Mouse (Mus musculus) thymus, postnatal 4 days (tissue): Measurements from ENCODE around the gene Hsd3b6.
"Not testable (repeated sequence)": the region's sequence is repeated elsewhere in the genome, so short reads cannot be mapped to it uniquely, and the experiment has no call there.

Experiments used
- DNase-seq: peaks from one replicate; pipeline ENCODE4 v3.0.0; 2021

Gene Hsd3b6

GRCm38 (mm10) chr3:98814101-98814670, at the start of gene Hsd3b6:
Gene Hsd3b6, minus strand, starts transcription at chr3:98814443.
- no peak for DNase-seq

- DNase-seq = no peak
Measured at GRCm38 (mm10) chr3:98862800-98863199, 48.6 kb upstream of the Hsd3b6 start.

GRCm38 (mm10) chr3:98859576-98859975, 45.3 kb upstream of the Hsd3b6 start, which contains the start of gene Hsd3b1:
Gene Hsd3b1, minus strand, starts transcription at chr3:98859794.
- no peak for DNase-seq

- no peak for DNase-seq
Measured at GRCm38 (mm10) chr3:98858051-98858450, 43.8 kb upstream of the Hsd3b6 start.

GRCm38 (mm10) chr3:98856892-98857291, 42.6 kb upstream of the Hsd3b6 start:
- DNase-seq = no peak

- DNase-seq = no peak
Measured at GRCm38 (mm10) chr3:98855160-98855559, 40.9 kb upstream of the Hsd3b6 start.

GRCm38 (mm10) chr3:98853685-98854084, 39.4 kb upstream of the Hsd3b6 start:
- DNase-seq = no peak

GRCm38 (mm10) chr3:98853051-98853450, 38.8 kb upstream of the Hsd3b6 start:
- no peak for DNase-seq

- DNase-seq = no peak
Measured at GRCm38 (mm10) chr3:98852631-98853030, 38.4 kb upstream of the Hsd3b6 start.

- DNase-seq = no peak
Measured at GRCm38 (mm10) chr3:98851853-98852252, 37.6 kb upstream of the Hsd3b6 start.

- DNase-seq = no peak
Measured at GRCm38 (mm10) chr3:98850262-98850661, 36.0 kb upstream of the Hsd3b6 start.

- no peak for DNase-seq
Measured at GRCm38 (mm10) chr3:98848898-98849297, 34.7 kb upstream of the Hsd3b6 start.

GRCm38 (mm10) chr3:98812653-98813052, 1.6 kb downstream of the Hsd3b6 start:
- not testable (repeated sequence) for DNase-seq

GRCm38 (mm10) chr3:98805032-98805431, 9.2 kb downstream of the Hsd3b6 start:
- not testable (repeated sequence) for DNase-seq

GRCm38 (mm10) chr3:98786551-98786950, 27.7 kb downstream of the Hsd3b6 start:
- no peak for DNase-seq

- DNase-seq = no peak
Measured at GRCm38 (mm10) chr3:98782181-98782868, 31.9 kb downstream of the Hsd3b6 start.

GRCm38 (mm10) chr3:98780921-98781320, 33.3 kb downstream of the Hsd3b6 start:
- DNase-seq = no peak

- no peak for DNase-seq
Measured at GRCm38 (mm10) chr3:98764155-98764554, 50.1 kb downstream of the Hsd3b6 start.

GRCm38 (mm10) chr3:98756836-98757235, 57.4 kb downstream of the Hsd3b6 start:
- DNase-seq = no peak
